Mouse (Mus musculus): ENCODE measurements around the gene Bsdc1. TPM values are rescaled to one million over a fixed set of nuclear protein-coding genes. Genes with fewer than 3 reads are reported as not detected.
A peak's percentile ranks its signal among the peaks of the same experiment; 100 is the strongest.
"Not testable (repeated sequence)": the region's sequence is repeated elsewhere in the genome, so short reads cannot be mapped to it uniquely, and the experiment has no call there.

Bsdc1 gene
- total RNA-seq (2021), result 10 to 100 TPM; 41.4 to 46.9 TPM
- long read RNA-seq, transcript Bsdc1-201 (11 exons, 2,823 nt), result major isoform, 13 of 19 reads
- long read RNA-seq, partial matches to known transcripts, result 5 of 19 reads
- long read RNA-seq, other reads (novel, unspliced or antisense), result 1 of 19 reads

GRCm38 (mm10) chr4:129461183-129461960 is at the start of gene Bsdc1:
Gene Bsdc1 (plus strand): TSS chr4:129461581.
- peak; percentile 99 for DNase-seq (ENCODE audit: low spot score in 2 of 2)

DNA sequence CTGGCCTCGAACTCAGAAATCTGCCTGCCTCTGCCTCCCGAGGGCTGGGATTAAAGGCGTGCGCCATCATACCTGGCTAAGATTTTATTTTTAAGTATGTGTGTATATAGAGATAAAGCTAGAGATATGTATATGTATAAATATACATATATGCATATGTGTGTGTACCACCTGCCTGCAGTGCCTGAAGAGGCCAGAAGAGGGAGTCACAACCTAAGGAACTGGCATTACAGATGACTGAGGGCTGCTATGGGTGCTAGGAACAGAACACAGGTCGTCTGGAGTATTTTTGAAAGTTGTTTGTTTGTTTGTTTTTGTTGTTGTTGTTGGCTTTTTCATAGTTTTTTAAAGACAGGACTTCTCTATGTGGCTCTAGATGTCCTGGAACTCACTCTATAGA is 45.5 kb upstream of the Bsdc1 start:
- DNase-seq (ENCODE audit: low spot score in 2 of 2), result no peak

DNA sequence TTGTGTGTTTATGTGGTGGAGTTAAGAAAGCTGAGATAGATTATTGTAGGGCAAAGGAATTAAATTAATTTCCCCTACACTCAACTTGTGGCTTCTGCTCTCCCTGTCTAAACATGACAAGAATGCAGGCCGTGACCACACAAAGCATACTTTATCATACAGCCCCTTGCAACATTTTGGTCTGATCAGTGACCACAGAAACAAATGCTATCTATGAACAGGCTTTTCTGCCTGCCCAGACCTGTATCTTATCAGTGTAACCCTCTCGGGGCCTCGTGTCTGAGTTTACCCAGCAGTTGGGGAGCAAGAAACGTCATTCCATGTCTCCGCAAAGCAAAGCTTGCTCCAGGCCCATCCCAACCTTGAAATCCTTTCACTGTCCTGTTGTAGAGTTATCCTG is 44.9 kb upstream of the Bsdc1 start:
- DNase-seq (ENCODE audit: low spot score in 2 of 2), result no peak

DNA sequence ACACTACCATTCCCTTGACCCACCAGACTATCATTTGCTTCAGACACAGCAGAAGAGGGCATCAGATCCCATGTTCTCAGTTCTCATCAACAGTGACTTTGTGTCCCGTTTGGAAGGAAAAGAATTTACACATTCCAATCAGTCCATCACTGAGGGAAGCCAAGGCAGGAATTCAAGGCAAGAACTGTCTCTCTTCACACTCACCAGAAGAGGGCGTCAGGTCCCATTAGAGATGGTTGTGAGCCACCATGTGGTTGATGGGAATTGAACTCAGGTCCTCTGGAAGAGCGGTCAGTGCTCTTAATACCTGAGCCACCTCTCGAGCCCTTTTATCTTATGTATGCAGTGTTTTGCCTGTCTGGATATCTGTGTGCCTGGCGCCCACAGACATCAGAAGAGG is 43.1 kb upstream of the Bsdc1 start:
- DNase-seq (ENCODE audit: low spot score in 2 of 2), result no peak

DNA sequence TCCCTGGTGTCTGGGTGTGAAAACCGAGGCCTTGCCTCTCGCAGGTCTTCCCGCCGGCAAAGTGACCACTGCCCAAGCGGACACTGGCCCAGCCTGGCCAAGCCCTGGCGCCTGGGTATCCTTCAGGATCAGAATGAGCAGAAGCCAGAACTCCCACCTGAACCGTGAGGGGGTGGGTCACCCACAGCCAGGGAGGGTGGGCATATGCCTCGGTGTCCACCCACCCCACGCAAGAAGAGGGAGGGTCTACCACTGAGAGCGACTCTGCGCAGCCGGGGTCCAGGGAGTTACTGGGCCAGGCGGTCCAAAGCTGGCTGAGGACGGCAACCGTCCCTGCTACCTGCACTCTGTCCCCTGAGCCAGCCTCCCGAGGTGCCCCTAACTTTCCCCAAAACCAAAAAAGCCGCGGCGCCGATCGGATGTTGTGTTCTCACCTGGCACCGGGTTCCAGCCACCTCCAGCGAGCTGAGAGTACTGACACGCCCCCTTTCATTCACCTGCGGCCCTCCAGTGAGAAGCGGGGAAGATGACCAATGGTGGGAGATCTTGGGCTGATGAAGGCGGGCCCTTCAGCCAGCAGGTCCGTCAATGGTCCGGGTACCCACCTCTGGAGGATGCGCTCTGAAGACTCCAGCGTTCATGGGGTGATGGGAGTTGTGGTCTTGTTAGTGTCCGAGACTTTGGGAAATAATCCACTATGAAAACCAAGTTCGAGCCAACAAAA is 20.9 kb upstream of the Bsdc1 start, which contains the start of gene Zbtb8b:
Zbtb8b (minus strand) TSS at position 514 of the 724 bp plus-strand sequence.
- DNase-seq (ENCODE audit: low spot score in 2 of 2), result peak; percentile 74 to 81

- DNase-seq (ENCODE audit: low spot score in 2 of 2), result no peak
These were observed 20.2 kb upstream of the Bsdc1 start for GRCm38 (mm10) chr4:129441145-129441544.

DNA sequence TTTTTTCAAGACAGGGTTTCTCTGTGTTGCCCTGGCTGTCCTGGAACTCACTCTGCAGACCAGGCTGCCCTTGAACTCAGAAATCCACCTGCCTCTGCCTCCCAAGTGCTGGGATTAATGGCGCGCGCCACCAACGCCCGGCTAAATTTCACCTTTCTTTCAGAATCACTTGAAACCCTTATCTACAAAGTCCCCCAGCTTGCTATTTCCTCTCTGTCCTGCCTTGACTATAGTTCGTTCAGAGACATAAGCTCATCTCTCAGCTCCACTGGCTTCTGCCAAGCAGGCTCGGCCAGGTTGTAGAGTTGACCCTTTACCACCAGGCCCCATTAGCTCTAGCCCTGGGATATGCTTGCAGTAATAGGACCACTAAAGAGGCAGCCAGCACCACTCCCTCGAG is 14.0 kb upstream of the Bsdc1 start:
- DNase-seq (ENCODE audit: low spot score in 2 of 2), result no peak

DNA sequence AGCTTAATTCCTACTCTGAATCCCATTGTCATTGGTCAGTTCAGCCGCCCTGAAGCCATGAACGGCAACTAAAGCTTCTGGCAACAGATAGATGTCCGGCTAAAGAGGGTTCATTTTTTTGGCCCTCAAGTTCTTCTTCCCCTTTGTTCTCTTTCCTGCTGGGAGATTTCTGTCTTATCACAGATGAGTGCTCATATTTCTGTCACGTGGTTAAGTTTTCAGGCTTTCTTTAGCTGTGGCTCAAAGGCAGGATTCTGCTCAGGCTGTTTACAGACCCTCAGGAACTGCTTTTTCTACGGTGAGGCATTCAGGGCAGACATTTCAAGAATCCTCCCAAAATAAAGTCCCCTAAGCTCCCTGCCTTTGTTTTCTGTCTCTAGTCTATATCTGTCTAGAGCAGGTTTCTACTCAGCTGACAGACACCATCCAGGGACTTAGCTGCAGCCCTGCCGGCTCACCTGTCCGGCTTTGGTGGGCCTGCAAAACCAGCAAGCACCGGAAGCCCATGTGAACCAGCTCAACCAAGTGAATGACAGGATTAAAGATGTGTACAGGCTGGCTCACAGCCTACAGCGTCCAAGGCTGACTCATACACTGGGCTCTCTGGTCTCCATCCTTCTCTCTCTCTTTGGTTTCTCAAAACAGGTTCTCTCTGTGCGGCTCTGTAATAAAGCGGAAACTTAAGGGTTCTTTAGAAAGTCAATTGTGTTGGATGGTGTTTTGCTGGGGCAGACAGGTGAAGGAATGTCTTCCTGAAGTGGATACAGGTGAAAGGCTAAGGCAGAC is 13.4 kb upstream of the Bsdc1 start:
- DNase-seq (ENCODE audit: low spot score in 2 of 2), result no peak

DNA sequence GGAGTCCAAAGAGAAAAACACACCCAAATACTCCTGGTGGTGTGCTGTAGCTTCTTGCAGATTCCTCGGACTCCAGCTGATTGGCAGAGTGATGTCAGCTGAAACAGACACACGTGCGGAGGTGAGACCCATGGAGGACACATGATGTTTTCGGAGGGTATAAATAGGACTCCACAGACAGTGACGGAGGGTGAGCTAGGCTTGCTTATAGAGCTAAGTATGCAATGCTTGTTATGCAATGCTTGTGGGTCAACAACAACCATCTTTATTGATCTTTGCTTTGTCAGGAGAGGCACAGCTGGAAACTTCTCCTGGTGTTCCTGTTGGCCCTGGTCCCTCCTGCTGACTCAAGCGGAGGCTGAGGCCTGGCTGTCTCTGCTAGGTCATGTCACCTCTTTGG is 12.7 kb upstream of the Bsdc1 start:
- DNase-seq (ENCODE audit: low spot score in 2 of 2), result no peak

GRCm38 (mm10) chr4:129450851-129451250 is 10.5 kb upstream of the Bsdc1 start:
- DNase-seq (ENCODE audit: low spot score in 2 of 2), result no peak

- no peak for DNase-seq (ENCODE audit: low spot score in 2 of 2)
These were observed 9.8 kb upstream of the Bsdc1 start for GRCm38 (mm10) chr4:129451471-129452169.

DNA sequence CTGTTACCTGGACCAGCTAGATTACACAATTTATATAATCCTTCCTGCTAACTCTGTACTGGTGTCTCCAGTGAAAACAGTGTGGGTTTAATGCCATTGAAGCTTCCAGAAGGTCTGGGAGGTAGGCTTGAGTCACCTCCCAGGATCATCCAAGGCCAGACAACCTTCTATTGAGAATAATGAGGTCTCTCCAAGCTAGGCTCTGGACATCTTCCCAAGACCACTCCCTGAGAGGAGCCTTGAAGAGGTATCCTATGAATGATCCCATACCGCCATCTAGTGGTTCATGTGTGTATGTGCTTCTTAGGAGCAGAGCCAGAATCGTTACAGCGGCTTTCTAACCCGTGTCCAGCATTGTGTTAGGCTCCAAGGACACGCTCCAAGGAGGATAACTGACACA is 6.1 kb upstream of the Bsdc1 start:
- DNase-seq (ENCODE audit: low spot score in 2 of 2), result peak; percentile 59 to 69

- DNase-seq (ENCODE audit: low spot score in 2 of 2), result no peak
These were observed 5.3 kb upstream of the Bsdc1 start for GRCm38 (mm10) chr4:129456126-129456525.

GRCm38 (mm10) chr4:129457311-129457710 is 4.1 kb upstream of the Bsdc1 start:
- not testable (repeated sequence) for DNase-seq (ENCODE audit: low spot score in 2 of 2)

- DNase-seq (ENCODE audit: low spot score in 2 of 2), result no peak
These were observed 1.7 kb upstream of the Bsdc1 start for GRCm38 (mm10) chr4:129459726-129460125.

- DNase-seq (ENCODE audit: low spot score in 2 of 2), result no peak
These were observed 576 bp upstream of the Bsdc1 start for GRCm38 (mm10) chr4:129460827-129461182.

DNA sequence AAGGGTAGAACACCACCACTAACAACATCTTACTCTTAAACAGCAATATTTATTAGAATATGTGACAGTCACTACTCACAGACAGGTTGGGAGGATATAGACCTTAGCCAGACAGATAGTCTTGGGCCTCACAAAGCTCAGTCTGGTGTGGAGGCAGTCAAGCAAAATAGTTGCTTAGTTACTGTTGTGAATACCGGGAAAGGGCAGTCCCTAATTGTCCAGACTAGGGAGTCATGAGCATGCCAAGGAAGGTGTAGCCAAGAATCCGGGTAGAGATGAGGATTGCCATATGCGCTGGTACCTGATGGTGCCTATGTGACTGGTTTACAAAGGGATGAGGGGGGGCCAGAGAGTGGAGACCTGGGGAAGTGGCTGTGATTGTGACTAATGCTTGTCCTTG is 737 bp downstream of the Bsdc1 start:
- DNase-seq (ENCODE audit: low spot score in 2 of 2), result no peak

- no peak for DNase-seq (ENCODE audit: low spot score in 2 of 2)
These were observed 2.0 kb downstream of the Bsdc1 start for GRCm38 (mm10) chr4:129463097-129464059.

DNA sequence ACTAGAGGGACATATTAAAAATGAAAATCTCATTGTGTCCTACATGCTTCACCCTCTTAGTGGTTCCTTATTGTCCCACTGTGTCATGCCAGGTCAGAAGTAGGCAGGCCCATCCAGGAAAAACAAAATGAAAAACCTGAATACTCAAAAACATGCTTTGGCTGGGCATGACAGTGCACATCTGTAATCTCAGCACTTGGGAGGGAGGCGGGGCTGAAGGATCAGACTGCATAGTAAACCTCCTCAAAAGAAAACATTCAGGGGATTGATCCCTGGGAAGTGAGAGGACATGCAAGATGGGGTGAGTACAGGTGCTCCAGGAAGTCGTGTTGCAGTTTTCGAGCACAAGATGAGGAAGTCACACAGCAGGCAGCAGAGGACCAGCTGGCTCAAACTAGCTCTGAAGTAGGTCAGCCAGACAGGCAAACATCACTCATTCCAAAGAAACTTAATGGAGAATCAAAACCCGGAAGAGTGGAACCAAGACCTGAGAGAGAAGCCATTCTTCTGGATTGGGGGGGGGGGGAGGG is 3.0 kb downstream of the Bsdc1 start:
- no peak for DNase-seq (ENCODE audit: low spot score in 2 of 2)

- no peak for DNase-seq (ENCODE audit: low spot score in 2 of 2)
These were observed 14.7 kb downstream of the Bsdc1 start for GRCm38 (mm10) chr4:129476047-129476446.
